Mouse (Mus musculus) bone marrow, adult 2 months (tissue): ENCODE results near the gene Tcp10a. TPM values are rescaled to one million over a fixed set of nuclear protein-coding genes. Genes with fewer than 3 reads are reported as not detected.
"Not testable (repeated sequence)": the region's sequence is repeated elsewhere in the genome, so short reads cannot be mapped to it uniquely, and the experiment has no call there.

Experiments used
- H3K27ac ChIP-seq: fragments of 200-500 bp; 2 replicates; pipeline ENCODE4 v1.5.1; 2012; ENCODE audit warnings: low read depth, mild to moderate bottlenecking, control low read depth, inconsistent platforms, low read length; ENCODE audit not compliant: control insufficient read depth, poor library complexity, insufficient read depth
- H3K4me1 ChIP-seq: fragments of 200-500 bp; 2 replicates; pipeline ENCODE4 v1.6.1; 2011; ENCODE audit warnings: low read length; ENCODE audit not compliant: control insufficient read depth, insufficient read depth
- H3K4me3 ChIP-seq: fragments of 200-500 bp; replicated peaks from 2 replicates; pipeline ENCODE3; 2011; ENCODE audit warnings: mild to moderate bottlenecking, low read depth, low read length, control low read depth; ENCODE audit not compliant: control insufficient read depth
- CTCF ChIP-seq: fragments of 200-500 bp; IDR thresholded peaks from 2 replicates; pipeline ENCODE4 v1.5.1; 2011; ENCODE audit warnings: low read length, control low read depth; ENCODE audit not compliant: control insufficient read depth, insufficient read depth
- POLR2A ChIP-seq: fragments of 200-500 bp; IDR thresholded peaks from 2 replicates; pipeline ENCODE4 v1.6.1; 2011; ENCODE audit warnings: low read depth, mild to moderate bottlenecking, control low read depth, low read length, borderline replicate concordance; ENCODE audit not compliant: control insufficient read depth
- WGBS: fragments of 180-500 bp; shearing (Covaris S2); methylation state at CpG from one replicate; pipeline ENCODE4 v1.1.7; 2018; 5-methylcytosine and 5-hydroxymethylcytosine counted together
- polyA plus RNA-seq: library from polyadenylated mRNA; stranded (reverse); fragments of >200 nt; gene quantifications from 2 replicates; pipeline ENCODE4 v1.2.4, GENCODE M21; 2011; ENCODE audit warnings: low replicate concordance; ENCODE audit not compliant: missing spikeins, insufficient read depth, insufficient read length

Gene Tcp10a
- not detected in 2 replicates for polyA plus RNA-seq

DNA sequence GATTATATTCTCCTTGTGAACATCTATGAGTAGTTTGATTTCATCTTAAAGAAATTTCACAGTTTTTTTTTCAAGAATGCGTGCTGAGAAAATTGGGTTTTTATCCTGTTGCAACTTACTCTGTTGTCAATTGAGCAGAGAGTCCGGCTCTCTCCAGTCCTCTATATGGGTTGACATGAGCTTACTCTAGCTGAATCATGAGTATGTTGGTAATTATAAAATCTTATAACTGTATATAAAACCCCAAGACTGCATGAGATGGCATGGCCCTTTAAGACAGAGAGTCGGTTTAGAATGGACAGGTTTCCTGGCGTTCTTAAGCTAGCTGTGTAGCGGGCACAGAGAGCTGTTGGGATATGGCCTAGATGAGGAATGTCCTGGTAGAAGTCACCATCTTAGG lies at the start of gene Tcp10a:
TSS of gene Tcp10a (plus strand) at position 301 of the 400 bp plus-strand sequence.
- H3K27ac ChIP-seq, H3K4me3 ChIP-seq, H3K4me1 ChIP-seq: not testable (repeated sequence)
- WGBS = 77% methylated on average over 5 of the region's 5 CpGs

DNA sequence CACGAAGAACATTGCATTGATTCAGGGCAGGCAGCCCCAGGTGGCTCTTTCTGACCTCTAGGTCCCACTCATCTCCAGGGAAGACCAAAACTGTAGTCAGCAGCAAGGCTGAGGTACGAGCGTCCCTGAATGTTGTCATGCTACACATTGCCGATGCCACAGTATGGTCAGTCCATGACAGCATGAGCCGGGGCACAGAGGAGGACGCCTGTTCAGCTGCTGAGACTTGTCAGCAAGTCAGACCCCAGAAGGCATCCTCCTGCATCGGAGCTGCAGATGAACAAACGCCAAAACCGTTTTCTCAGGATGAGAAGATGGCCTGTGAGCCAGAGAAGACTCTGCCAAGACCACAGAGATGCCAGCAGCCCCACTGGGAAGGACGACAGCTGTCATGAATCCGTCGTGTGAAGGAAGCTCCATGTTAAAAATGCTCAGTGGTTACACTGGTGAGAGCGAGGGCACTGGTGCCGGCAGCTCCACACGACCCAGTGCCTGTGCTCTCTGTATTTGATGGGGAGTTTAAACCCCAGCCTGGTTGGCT lies 45.7 kb upstream of the Tcp10a start:
- TF ChIP-seq CTCF = no peak
- TF ChIP-seq POLR2A = no peak
- no peak overlapping the region for H3K27ac ChIP-seq
- no peak overlapping the region for H3K4me3 ChIP-seq
- 85% methylated on average over 15 of the region's 15 CpGs for WGBS
- H3K4me1 ChIP-seq = no peaks in the 10 kb centered on the region

DNA sequence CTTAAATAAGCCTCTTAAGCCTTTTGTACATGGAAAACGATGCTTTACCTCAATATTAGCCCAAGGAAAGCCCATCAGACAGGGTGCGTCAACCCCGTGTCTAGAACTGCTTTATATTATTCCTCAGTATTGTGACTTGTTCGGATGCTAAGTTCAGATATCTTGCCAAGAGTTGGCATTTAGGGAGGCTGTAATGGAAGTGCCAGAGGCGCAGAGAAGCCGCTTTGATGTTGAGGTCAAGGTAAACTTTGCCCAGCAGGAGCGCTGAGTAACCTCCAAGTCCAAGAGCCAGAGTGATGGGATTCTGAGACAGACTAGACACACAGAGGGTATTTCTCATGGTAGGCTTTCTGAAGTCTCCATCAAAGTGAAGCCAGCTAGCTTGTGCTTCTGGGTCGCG lies 45.2 kb upstream of the Tcp10a start:
- Histone ChIP-seq H3K4me1 (no peaks in the 10 kb centered on the region), H3K27ac (no peak overlapping the region), H3K4me3 (no peak overlapping the region)
- no peak for TF ChIP-seq CTCF
- WGBS = 90% methylated on average over 9 of the region's 9 CpGs

DNA sequence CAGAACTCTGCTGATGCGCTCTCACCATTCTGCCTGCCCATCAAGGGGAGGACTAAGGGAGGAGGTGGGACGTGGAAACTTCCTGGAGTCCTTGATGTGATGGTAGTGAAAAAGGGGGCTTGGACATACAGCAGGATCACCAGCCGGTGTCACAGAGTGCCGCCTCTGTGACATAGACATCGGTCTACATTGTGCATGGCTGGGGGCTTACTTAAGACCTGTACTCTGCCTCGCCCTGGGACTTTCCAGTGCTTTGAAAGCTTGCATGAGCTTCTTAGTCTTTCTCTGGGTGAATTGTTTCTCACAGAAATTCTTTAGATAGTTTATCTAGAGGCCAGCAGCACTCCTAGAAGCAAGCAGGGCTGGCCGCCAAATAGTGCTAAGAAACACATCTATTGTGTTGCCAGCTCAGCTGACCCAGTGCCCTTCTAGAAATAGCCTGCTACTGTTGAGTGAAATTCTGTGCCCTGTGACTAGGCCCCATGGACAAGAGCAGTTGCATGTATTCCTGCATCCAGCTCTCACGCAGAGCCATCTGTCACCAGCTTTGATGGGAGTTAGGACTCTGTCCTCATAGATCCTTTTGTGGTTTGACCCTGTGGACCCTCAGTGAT lies 40.0 kb upstream of the Tcp10a start:
- TF ChIP-seq CTCF = no peak
- TF ChIP-seq POLR2A = no peak
- H3K27ac ChIP-seq = no peak overlapping the region
- 88% methylated on average over 8 of the region's 8 CpGs for WGBS
- no peaks in the 10 kb centered on the region for H3K4me1 ChIP-seq
- no peak overlapping the region for H3K4me3 ChIP-seq

GRCm38 (mm10) chr17:7285292-7285691 lies 39.2 kb upstream of the Tcp10a start:
- 77% methylated on average over 12 of the region's 12 CpGs for WGBS
- TF ChIP-seq POLR2A (no peak), CTCF (no peak)
- H3K27ac ChIP-seq = no peak overlapping the region
- no peaks in the 10 kb centered on the region for H3K4me1 ChIP-seq
- H3K4me3 ChIP-seq = no peak overlapping the region

DNA sequence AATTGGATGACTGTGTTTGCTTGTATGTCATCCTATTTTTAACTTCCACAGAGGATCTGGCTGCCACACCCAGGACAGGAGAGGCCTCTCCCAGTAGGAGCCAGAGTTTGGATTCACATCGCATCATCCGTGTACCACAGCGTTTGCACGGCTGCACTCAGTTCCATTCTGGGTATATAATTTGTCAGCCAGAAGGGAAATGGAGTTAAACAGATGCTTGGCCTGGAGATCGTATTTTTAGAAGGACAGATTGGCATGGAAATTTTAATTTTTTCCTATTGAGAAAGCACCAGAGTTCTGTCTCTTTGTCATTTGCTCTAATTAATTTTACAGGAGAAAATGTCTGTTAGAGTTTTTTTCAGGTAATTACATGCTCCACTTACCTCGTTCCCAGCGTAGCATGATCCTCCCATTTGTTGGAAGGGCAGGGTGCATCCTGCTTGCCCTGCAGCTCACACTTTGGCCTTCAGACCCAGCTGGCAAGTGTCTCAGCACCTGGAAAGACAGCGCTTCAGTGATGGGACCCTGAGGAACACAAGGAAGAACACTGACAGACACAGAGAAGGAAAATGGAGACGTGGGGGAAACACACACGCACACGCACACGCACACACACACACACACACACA lies 37.9 kb upstream of the Tcp10a start:
- TF ChIP-seq CTCF (no peak), POLR2A (no peak)
- H3K27ac ChIP-seq = no peak overlapping the region

DNA sequence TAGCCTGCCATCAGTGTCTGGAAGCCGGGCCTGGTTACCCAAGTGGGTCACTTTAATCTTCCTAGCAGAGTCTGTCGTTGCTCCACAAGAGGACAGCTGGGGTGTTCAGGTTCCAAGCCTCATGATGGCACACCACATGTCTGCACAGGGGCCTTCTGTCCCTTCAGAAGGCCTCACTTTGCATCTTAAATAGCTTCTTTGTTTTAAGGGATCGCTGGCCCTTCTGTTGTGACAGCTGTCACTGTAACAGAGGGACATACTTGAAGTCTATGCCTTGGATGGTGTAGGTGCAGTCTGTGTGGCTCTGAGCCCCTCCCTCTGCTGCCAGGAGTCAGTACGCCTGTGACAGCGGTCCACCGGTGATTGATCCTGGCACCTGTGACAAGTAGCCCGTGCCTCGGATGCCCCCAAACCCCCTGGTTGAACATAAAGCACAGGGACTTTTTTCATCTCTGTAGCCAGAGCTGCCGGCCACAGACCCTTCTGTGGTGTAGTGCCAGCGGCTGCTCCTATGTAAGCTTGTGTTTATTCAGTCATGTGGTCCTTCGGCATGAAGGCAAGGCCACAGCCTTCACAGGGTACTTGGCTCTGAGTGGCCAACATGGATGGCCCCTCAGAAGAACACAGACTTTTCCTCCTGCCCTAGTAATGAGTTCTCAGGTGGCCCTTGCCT lies 32.3 kb upstream of the Tcp10a start:
- Histone ChIP-seq H3K27ac (no peak overlapping the region), H3K4me1 (no peaks in the 10 kb centered on the region), H3K4me3 (no peak overlapping the region)
- WGBS = 86% methylated on average over 11 of the region's 11 CpGs
- no peak for TF ChIP-seq POLR2A
- no peak for TF ChIP-seq CTCF

More for the DNA sequence above, 37.9 kb upstream of the Tcp10a start:
- 84% methylated on average over 12 of the region's 12 CpGs for WGBS
- Histone ChIP-seq H3K4me1 (no peaks in the 10 kb centered on the region), H3K4me3 (no peak overlapping the region)

- not testable (repeated sequence) for H3K27ac ChIP-seq, H3K4me1 ChIP-seq
- 58% methylated on average over 8 of the region's 8 CpGs for WGBS
Observed at GRCm38 (mm10) chr17:7306278-7307196, 17.9 kb upstream of the Tcp10a start.

GRCm38 (mm10) chr17:7315693-7316382 lies 8.6 kb upstream of the Tcp10a start:
- not testable (repeated sequence) for H3K4me3 ChIP-seq, H3K4me1 ChIP-seq, H3K27ac ChIP-seq
- 16% methylated on average over 7 of the region's 8 CpGs for WGBS

More at GRCm38 (mm10) chr17:7306278-7307196, 17.9 kb upstream of the Tcp10a start:
- H3K4me3 ChIP-seq = not testable (repeated sequence)

DNA sequence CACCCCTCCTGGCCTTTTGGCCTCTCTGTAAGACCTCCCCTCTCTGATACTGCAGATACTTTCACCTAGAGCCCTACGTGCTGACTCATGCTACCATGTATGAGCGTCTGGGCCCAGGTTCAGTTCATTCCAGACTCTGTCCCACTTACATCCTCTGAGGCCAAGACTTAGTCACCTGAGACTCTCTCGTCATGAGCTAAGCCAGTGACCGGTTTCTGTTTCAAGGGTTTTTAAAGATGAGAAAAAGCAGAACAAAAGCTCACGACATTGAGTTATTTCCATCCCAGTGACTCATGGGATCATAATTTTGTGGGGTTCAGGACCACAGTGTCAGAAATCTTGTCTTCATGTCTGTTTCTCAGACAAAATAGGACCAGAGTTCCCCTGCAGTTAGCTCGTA lies 4.7 kb upstream of the Tcp10a start:
- H3K27ac ChIP-seq, H3K4me3 ChIP-seq, H3K4me1 ChIP-seq: not testable (repeated sequence)
- WGBS = 57% methylated on average over 6 of the region's 6 CpGs

DNA sequence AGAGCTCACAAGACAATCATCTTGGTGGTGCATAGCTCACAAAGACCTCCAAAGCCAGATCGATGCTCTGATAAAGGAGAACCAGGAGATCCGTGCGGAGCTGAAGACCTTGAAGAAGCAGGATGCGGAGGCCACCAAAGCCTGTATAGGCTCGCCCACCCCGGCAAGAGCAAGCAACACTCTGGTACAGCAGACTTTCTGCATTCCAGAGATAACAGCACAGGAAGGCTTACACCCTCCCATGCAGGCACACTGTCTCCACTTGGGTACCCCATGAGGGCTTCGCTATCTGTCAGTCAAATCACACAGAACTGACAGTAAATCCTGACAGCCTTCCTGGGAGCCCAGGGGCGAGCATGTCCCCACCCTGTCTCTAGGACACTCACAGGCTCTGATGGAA lies 2.0 kb downstream of the Tcp10a start:
- not testable (repeated sequence) for H3K4me1 ChIP-seq, H3K27ac ChIP-seq, H3K4me3 ChIP-seq
- WGBS = 70% methylated on average over 8 of the region's 8 CpGs
